Mouse (Mus musculus): ENCODE measurements around the gene Pdap1.
"Not testable (repeated sequence)": the region's sequence is repeated elsewhere in the genome, so short reads cannot be mapped to it uniquely, and the experiment has no call there.

The Pdap1 gene

GRCm38 (mm10) chr5:145118005-145118404 is 22.0 kb downstream of the Pdap1 start:
- DNase-seq: no peak

- no peak for DNase-seq
Measured at GRCm38 (mm10) chr5:145116916-145117315, 23.1 kb downstream of the Pdap1 start.

DNA sequence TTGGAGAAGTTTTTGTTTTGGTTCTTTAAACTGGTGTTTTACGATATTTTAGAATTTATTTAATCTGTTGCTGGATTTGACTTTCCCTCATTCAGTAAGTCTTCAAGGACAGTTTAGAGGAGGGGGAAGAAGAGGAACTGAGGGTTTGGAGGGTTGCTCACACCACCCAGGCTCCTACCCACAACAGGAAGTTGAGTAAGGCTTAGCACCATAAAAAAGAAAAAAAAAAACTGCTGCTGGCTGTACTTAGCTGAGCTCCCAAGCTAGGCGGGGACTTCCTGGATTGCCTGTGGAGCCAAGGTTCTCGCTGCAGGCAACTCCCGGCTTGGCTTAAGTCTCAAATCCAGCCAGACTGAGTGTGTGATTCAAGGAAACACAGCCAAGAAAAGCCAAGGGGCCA is 23.7 kb downstream of the Pdap1 start:
- DNase-seq: no peak

GRCm38 (mm10) chr5:145115736-145116135 is 24.3 kb downstream of the Pdap1 start:
- no peak for DNase-seq

DNA sequence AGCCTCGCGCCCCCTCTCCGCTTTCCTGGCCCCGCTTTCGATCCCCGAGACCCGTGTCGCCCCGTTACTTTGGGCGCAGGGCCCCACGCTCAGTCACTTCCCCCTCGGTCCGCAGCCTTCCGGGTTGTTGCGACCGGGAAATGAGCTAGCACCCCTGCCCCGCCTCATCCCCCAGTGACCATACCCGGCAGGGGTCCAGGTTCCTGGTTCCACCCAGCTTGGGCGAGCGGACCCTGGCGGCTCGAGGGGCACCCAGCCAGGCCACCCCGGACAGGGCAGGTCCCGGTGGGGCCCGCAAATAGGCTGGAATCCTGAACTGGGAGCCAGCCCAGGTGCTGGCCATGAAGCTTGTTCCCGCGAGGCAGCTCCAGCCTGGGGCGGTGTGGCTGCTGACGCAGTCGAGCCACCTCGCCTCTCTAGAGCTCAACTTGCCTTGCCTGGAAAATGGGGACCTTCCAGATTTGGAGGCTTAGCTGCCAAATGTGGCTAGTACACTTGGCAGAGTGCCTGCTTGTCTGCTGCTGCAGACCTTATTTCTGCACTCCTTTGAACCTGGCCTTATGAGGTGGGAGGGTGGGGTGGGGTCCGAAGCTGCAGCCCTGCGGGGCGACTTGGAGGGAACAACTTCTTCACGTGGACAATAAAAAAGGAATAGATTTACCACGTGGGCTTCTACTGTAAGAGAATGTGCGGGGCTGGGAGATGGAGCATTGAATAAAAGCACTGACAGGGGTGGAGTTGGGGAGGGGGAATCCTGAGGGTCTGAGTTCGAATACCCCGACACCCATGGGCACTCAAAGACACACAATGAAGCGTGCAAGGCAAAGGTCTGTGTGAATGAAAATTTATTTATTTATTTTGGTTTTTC is 25.2 kb downstream of the Pdap1 start:
- DNase-seq: peak; percentile 39

- no peak for DNase-seq
Measured at GRCm38 (mm10) chr5:145114071-145114605, 25.9 kb downstream of the Pdap1 start, which contains the start of gene Arpc1b. TSS of gene Arpc1b (plus strand) at chr5:145114215.

DNA sequence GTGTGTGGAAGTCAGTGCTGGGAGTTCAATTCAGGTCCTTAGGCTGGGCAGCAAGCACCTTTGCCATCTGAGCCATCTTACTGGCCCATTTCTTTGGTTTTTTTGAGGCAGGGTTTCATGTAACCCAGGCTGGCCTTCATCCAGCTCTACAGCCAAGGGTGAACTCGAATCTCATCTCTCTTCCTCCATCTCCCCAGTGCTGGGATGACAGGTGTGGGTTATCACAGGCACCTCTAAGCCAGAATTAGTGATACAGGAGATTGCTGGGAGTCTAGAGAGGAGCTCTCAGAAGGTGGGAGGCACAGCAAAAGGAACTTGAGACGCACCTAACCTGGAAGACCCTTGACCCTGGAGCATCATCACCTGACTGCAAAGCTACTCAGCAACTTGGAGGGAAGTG is 26.6 kb downstream of the Pdap1 start:
- no peak for DNase-seq

DNA sequence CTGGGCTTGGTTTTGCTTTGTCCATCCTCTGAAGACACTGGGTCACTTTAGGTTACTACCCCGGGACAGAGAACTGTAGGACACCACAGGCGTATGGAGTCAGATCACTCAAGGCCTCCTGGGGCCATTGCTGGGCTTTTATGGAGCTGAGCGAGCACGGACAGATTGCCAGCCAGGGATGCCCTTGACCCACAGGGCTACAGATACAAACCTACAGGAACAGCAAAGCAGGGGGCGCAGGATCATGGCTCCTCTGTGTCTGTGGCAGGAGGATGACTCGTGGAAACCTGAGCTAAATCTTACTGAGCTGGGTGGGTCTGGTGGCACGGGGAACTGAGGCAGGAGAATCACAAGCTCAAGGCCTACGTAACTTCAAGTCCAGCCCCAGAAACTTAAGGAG is 27.5 kb downstream of the Pdap1 start:
- DNase-seq: no peak

- no peak for DNase-seq
Measured at GRCm38 (mm10) chr5:145110401-145110800, 29.6 kb downstream of the Pdap1 start.

DNA sequence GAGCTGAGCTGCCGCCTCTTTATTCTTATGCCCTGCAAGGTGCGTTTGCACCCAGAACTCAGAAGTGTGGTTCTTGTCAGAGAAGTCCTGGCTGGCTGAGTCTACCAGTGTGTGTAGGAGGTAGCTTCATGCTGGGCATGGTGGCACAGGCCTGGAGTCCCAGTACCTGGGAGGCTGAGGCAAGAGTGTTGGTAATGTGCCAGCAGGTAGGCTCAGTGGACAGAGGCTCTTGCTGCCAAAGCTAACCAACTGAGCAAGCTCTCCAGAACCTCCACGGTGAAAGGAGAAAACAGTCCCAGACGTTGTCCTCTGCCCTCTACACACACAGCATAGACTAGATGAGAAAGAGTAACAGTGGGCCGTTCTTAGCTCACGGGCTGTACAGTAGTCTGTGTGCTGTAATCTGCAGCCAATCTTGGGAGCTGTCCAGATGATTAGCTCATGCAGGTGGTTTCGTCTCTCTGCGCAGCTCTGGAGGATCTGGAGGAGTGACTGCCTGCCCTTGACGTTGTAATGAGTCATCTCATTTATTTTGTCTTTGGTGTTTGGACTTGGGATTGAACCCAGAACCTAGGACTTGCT is 34.3 kb downstream of the Pdap1 start:
- no peak for DNase-seq

- no peak for DNase-seq
Measured at GRCm38 (mm10) chr5:145104328-145104727, 35.7 kb downstream of the Pdap1 start.

DNA sequence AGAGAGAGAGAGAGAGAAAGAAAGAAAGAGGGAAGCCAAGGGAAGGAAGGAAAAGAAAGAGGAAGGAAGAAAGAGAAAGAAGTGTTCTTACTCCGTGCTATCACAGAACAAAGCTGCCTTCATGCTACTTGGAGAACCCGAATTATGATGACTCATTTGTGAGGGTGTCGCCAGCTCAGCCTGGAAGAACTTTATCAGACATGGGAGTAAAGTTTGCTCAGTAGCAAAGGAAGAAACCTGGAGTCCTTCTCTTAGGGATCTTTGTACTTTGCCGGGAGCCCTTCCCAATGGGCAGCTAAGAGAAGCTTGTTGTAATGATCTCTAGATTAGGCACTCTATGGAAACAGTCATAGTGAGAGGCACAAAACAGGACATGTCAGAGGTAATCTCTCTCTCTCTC is 37.3 kb downstream of the Pdap1 start:
- no peak for DNase-seq

GRCm38 (mm10) chr5:145101451-145101850 is 38.6 kb downstream of the Pdap1 start:
- DNase-seq: not testable (repeated sequence)

GRCm38 (mm10) chr5:145100960-145101359 is 39.1 kb downstream of the Pdap1 start:
- no peak for DNase-seq

DNA sequence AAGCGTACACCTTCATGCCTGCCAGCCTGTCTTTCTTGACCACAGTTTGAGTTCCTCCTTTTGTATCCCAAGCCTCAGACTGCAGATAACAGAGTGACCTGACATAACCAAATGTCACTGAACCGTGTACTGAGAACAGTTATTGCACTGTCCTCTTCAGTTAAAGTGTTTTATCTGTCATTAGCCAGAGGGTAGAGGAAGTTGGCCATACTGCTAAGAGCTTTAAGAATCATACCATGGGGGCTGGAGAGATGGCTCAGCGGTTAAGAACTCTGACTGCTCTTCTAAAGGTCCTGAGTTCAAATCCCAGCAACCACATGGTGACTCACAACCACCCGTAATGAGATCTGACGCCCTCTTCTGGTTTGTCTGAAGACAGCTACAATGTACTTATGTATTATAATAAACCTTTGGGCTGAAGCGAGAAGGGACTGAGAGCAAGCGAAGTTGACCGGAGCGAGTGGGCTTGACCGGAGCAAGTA is 41.7 kb downstream of the Pdap1 start:
- DNase-seq: no peak

GRCm38 (mm10) chr5:145096195-145096594 is 43.8 kb downstream of the Pdap1 start:
- no peak for DNase-seq

DNA sequence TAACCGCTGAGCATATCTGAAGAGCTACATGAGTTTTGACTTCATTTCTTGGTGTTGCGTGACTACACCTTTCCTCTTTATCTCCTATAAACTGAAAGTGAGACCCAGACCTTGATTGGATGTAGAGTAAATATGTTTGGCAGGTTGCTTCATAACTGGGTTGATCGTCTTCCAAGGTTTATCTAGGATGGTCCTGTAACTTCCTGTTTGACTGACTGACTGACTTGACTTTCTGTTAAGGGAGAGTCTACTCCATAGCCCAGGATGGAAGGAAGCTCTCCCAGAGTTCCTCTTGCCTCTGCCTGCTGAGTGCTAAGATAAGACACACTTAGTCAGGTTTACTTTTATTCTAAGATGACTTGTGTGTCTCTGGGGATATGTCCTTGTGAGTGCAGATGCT is 50.2 kb downstream of the Pdap1 start:
- DNase-seq: no peak

DNA sequence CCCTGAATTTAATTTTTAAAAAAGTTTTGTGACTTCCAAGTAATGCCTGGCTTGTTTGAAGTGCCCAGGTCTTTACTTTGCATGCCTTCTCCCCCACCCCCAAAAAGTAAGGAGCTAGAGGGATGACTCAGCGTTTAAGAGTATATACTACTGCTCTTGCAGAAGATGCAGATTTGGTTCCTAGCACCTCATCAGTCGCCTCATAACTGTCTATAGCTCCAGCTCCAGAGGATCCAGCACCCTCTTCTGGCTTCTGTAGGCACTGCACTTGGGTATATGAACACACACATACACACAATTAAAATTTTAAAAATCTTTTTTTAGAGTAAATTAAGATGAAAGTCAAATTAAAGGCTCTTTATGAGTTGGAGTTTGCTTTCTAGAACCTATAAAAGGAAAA is 51.9 kb downstream of the Pdap1 start:
- no peak for DNase-seq

- no peak for DNase-seq
Measured at GRCm38 (mm10) chr5:145084822-145085221, 55.2 kb downstream of the Pdap1 start.

- DNase-seq: peak; percentile 90
Measured at GRCm38 (mm10) chr5:145083632-145084451, 56.2 kb downstream of the Pdap1 start, which contains the start of the genes Arpc1a and Kpna7. TSS of gene Arpc1a (plus strand) at chr5:145083830. TSS of gene Kpna7 (minus strand) at chr5:145084030.

DNA sequence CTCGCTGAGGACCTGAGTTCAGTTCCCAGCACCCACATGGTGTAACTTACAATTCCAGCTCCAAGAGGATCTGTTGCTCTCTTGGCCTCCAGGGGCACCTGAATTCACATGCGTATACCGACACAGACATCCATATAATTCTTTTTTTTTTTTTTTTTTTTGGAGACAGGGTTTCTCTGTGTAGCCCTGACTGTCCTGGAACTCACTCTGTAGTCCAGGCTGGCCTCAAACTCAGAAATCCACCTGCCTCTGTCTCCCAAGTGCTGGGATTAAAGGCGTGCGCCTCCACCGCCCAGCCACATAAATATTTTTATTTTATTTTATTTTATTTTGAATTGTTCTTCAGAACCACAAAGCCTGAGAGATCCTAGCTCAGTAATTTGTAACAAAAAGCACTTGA is 56.8 kb downstream of the Pdap1 start:
- DNase-seq: not testable (repeated sequence)

- DNase-seq: no peak
Measured at GRCm38 (mm10) chr5:145081866-145082613, 58.0 kb downstream of the Pdap1 start.

Data from right cerebral cortex, postnatal 25 days (tissue).